Mouse (Mus musculus): ENCODE data around the gene Chpf2.

Gene Chpf2

DNA sequence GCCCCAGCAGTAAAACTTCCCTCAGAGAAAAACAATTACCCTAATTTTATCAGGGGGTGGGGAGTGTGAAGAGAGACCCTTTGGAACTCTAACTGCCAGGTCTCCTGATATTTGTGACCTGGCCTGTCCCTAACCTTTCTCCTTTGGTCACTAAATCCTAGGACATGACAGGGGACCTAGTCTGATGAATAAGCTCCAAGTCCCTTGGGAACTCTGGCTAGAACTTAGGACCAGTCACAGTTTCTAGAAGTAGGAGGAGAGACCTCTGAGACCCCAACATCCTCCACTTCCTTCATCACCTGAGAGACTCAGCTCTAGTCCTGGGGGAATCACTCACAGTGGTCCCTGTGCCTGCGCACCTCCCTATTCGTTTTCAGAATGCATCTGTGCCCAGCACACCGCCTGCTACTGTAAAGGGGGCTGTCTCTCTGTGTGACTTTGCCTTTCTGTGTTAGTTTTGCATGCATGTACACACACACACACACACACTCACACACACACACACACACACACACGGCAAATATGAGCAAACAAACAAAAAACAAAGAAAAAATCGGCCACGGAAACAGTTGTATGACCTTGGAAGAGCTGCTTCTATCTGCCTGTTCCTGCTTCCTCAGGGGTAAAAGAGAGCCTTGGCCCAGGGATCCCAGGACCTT is 18.9 kb downstream of the Chpf2 start:
- peak in 1 of 2 experiments; percentile 13 for DNase-seq

DNA sequence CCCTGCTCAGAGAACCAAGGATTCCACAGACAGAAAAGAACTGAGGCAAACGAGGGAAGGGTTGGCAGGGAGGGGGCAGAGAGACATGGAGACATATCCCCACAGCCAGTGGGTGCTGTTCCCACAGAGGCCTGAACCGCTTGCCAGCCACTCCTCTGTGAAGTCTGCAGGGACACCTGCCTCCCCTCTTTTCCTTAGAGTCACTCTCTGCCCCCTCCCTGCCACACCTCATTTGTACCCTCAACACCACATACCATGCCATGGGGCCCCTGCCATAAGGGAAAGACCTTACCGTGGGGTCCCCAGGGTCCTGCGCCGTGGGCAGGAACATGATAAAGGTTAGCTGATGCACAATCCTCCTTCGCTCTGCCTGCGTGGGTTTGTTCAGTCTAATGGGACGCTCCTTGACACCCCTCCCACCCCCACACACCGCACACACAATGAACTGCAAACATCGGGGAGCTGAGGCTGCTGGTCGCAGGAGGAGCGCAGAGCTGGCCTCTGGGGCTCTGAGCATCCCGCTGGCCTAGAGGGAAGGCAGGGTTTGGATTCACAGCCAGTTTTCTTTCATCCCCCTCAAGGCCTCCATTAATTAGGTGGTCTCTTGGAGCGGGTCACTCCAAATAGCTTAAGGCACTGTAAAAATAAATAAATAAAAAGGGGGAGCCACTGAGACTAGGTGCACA is 19.6 kb downstream of the Chpf2 start:
- DNase-seq: peak in 1 of 2 experiments; percentile 21

GRCm38 (mm10) chr5:24609388-24609787 is 22.8 kb downstream of the Chpf2 start:
- DNase-seq: no peak

DNA sequence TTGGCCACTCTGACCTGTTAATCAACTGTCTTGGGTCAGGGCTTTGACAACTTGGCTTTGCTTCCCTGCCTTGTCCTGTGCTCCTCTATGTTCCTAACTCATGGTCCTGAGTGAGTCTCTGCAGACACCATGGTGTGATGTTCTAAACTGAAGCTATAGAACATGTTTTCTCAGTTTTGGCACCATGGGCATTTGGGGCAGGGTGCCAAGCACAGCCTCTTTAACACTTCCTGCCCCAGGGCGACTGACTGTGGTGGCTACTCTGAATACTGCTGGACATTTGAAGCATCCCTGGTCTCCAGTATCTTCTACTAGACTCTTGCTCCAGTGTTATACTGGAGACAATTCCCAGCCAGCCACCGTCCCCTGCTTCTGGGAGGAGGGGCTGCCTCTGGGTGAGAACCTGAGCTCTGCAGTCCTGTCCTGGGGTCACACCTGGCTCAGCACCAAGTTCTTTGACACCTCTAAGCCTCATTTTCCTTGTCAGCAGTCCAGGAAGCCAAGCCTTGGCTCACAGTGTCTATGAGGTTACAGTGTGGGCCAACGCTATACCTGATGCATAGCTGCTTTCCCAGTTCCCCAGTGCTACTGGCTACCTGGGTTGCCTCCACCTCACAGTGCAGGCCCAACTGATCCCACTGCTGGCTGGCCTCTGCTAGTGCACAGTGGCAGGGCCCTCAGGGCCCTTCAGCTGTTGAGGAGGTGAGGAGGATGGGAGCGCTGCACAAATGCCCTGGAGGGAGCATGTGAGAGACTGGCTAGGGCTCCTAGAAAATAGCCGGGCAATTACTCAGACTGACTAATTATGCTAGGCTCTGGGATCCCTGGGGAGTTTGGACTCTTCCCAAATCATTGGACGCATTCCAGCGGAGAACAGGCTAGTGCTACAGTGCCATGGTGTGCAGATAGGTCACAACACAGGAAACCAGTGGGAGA is 25.1 kb downstream of the Chpf2 start:
- peak; percentile 81 to 87 for DNase-seq

- DNase-seq: no peak
These were observed 25.7 kb downstream of the Chpf2 start for GRCm38 (mm10) chr5:24612302-24612649.

- no peak for DNase-seq
These were observed 28.6 kb downstream of the Chpf2 start for GRCm38 (mm10) chr5:24615097-24615496.

GRCm38 (mm10) chr5:24618921-24619320 is 32.4 kb downstream of the Chpf2 start:
- peak; percentile 74 to 77 for DNase-seq

- DNase-seq: no peak
These were observed 33.6 kb downstream of the Chpf2 start for GRCm38 (mm10) chr5:24620116-24620515.

GRCm38 (mm10) chr5:24620626-24621025 is 34.1 kb downstream of the Chpf2 start:
- DNase-seq: no peak

DNA sequence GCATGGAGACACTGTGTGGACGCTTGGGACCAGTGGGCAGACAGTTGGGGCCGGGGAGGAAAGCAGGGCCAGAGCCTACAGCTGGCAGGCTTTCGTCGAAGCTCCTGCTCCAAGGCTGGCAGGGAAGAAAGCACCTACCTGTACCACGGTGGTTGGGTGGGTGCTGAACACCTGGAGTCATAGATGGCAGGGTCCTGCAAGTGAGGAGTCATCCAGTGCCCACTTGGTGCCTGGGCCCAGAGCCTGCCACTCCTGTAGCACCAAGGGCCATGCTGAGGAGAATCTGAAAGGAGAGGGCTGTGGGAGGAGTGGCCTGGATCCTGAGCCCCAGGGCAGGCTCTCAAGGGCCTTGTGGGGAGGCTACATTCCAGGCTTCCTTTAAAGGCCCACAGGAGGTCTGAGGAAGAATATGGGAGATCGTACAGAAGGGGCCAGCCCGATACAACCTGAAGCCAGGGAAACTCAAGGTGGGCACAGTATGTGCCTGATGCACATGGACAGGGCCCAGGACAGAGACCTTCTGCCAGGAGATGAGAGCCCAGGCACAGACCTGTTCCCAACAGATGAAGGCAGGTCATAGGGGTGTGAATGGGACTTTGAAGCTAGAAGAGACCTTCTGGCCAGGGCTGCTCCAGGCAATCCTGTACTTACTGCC is 36.0 kb downstream of the Chpf2 start:
- peak; percentile 49 to 62 for DNase-seq

GRCm38 (mm10) chr5:24623041-24623985 is 36.8 kb downstream of the Chpf2 start:
- peak; percentile 95 to 96 for DNase-seq

DNA sequence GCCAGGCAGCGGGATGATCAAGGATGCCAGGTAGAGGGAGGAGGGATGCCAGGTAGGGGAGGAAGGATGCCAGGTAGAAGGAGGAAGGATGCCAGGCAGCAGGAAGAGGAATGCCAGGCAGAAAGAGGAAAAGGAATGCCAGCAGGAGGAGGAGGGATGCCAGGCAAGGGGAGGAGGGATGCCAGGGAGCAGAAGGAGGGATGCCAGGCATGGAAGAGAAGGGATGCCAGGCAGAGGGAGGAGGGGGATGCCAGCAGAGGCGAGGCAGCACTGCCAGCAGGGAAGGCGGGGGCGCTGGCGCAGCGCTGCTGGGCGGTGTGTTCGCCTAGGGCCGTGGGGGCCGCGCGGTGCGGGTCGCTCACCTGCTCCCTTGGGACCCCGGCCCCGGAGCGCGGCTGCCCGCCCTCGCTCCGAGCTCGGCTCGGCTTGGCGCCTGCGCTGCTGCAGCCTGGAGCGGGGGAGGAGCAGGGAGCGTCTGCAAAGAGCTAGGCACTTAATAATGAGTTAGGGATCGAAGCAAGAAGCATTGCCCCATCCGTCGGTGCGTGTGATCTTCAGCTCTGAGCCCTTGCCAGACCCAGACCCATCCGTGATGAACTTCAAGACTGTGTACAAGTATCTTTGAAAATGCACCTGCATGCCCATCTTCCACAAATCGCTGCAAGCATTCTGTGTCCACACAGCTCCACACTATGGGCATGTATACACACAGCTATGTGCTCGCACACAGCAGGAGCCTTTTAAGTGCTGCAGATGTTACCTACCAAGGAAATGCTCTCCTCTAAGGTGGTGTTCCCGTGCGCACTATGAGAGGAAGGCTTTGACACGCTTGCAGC is 37.7 kb downstream of the Chpf2 start, which contains the start of gene Smarcd3:
Smarcd3 (minus strand) TSS at position 426 of the 836 bp plus-strand sequence.
- DNase-seq: peak; percentile 93 to 94

- peak in 1 of 2 experiments; percentile 32 for DNase-seq
These were observed 38.2 kb downstream of the Chpf2 start for GRCm38 (mm10) chr5:24624822-24625120.

DNA sequence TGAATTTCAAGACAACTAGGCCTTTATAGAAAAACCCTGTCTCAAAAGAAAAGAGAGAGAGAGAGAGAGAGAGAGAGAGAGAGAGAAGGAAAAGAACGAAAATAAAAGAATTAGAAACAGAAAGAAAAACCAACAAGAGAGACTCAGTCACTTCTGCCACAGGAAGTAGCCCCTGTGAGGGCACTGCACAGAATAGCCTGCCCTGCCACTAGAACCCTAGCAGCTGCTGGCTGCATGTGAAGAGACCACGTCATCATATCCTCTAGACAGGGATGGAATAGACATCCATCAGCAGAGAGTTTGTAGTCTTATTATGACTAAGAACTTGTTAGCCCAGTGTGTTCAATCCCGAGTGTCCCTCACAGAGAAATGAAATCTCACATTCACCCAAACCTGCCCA is 43.2 kb downstream of the Chpf2 start:
- no peak for DNase-seq

DNA sequence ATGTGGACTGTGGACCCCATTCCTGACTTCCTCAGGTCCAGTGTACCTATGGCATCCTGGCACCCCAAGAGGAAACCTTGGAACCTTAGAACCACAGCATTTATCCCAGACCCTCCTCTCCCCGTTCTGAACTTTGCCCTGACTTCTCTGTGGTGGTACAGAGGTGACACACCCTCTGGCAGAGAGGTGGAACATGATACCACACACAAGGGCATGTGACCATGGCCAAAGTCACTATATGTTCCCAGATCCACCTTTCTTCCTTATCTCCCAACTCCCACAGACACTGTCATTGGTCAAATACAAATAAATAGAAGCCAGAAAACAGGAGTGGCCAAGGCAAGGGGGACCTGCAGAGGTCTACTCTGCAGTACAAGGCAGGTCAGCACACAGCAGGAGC is 48.6 kb downstream of the Chpf2 start:
- DNase-seq: peak in 1 of 2 experiments; percentile 1

GRCm38 (mm10) chr5:24635526-24636141 is 49.1 kb downstream of the Chpf2 start:
- DNase-seq: no peak

- peak; percentile 48 to 61 for DNase-seq
These were observed 50.4 kb downstream of the Chpf2 start for GRCm38 (mm10) chr5:24636987-24637386.

DNA sequence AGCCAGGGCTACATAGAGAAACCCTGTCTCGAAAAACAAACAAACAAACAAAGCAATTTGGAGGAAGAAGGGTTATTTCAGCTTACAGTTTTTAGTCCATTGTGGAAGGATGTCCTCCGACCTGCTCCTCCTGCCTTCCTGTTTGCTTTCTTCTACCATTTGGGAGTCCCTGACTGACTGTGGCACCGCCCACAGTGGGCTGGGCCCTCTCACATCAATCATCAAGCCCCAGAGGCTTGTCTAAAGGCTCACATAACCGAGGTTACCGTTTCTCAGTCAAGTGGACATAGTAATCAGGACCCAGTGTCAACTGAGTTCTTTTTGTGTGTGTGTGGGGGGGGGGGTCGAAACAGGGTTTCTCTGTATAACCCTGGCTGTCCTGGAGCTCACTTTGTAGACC is 51.6 kb downstream of the Chpf2 start:
- DNase-seq: no peak

- DNase-seq: no peak
These were observed 52.5 kb downstream of the Chpf2 start for GRCm38 (mm10) chr5:24639081-24639480.
